Mouse (Mus musculus): ENCODE measurements around the gene Phf6. TPM values are rescaled to one million over a fixed set of nuclear protein-coding genes. Genes with fewer than 3 reads are reported as not detected.
A peak's percentile ranks its signal among the peaks of the same experiment; 100 is the strongest.
"Not testable (repeated sequence)": the region's sequence is repeated elsewhere in the genome, so short reads cannot be mapped to it uniquely, and the experiment has no call there.

The Phf6 gene
- polyA plus RNA-seq, 1 experiment from 2014 or later: 23.4 TPM

GRCm38 (mm10) chrX:52971211-52972006 lies 59.3 kb downstream of the Phf6 start:
- WGBS: 41% methylated on average over 3 of the region's 3 CpGs
- DNase-seq (ENCODE audit: low spot score) (no peak), ATAC-seq (replicated peaks; ENCODE audit: low FRiP score, low read depth) (no peak; the same call in 1 of the 2 replicates)
- no peaks in the 10 kb centered on the region for H3K36me3 ChIP-seq (ENCODE audit: insufficient read depth, low read length)
- no peaks in the 10 kb centered on the region for H3K9me3 ChIP-seq (replicated peaks; ENCODE audit: low read length)
- TF ChIP-seq CTCF (IDR thresholded peaks at IDR 0.05; ENCODE audit: low read depth): no peak
- H3K4me1 ChIP-seq (replicated peaks; ENCODE audit: insufficient read depth, low read length): no peaks in the 10 kb centered on the region
- no peak overlapping the region for H3K9ac ChIP-seq (ENCODE audit: low read depth, low read length)
- H3K27me3 ChIP-seq (ENCODE audit: insufficient read depth, low read length): no peaks in the 10 kb centered on the region
- no peak overlapping the region for H3K4me3 ChIP-seq (replicated peaks; ENCODE audit: low read depth, low read length)
- H3K27ac ChIP-seq: no peak overlapping the region
- H3K4me2 ChIP-seq (ENCODE audit: low read length): no peak overlapping the region

- no peak overlapping the region for H3K4me2 ChIP-seq (ENCODE audit: low read length)
- 69% methylated on average over 1 of the region's 1 CpGs for WGBS
- no peak overlapping the region for H3K4me3 ChIP-seq (replicated peaks; ENCODE audit: low read depth, low read length)
- H3K4me1 ChIP-seq (replicated peaks; ENCODE audit: insufficient read depth, low read length): no peaks in the 10 kb centered on the region
- H3K27ac ChIP-seq: no peak overlapping the region
- DNase-seq (ENCODE audit: low spot score): no peak
- H3K27me3 ChIP-seq (ENCODE audit: insufficient read depth, low read length): no peaks in the 10 kb centered on the region
- no peak overlapping the region for H3K9ac ChIP-seq (ENCODE audit: low read depth, low read length)
- no peaks in the 10 kb centered on the region for H3K36me3 ChIP-seq (ENCODE audit: insufficient read depth, low read length)
- ATAC-seq (replicated peaks; ENCODE audit: low FRiP score, low read depth): no peak
- H3K9me3 ChIP-seq (replicated peaks; ENCODE audit: low read length): no peaks in the 10 kb centered on the region
- TF ChIP-seq CTCF (IDR thresholded peaks at IDR 0.05; ENCODE audit: low read depth): no peak
Measured at GRCm38 (mm10) chrX:52972129-52972528, 60.1 kb downstream of the Phf6 start.

- no peaks in the 10 kb centered on the region for H3K27me3 ChIP-seq (ENCODE audit: insufficient read depth, low read length)
- H3K4me2 ChIP-seq (ENCODE audit: low read length): no peak overlapping the region
- no peak for ATAC-seq (replicated peaks; ENCODE audit: low FRiP score, low read depth)
- no peak for TF ChIP-seq CTCF (IDR thresholded peaks at IDR 0.05; ENCODE audit: low read depth)
- WGBS: 88% methylated on average over 1 of the region's 1 CpGs
- no peaks in the 10 kb centered on the region for H3K36me3 ChIP-seq (ENCODE audit: insufficient read depth, low read length)
- DNase-seq (ENCODE audit: low spot score): no peak
- H3K27ac ChIP-seq: no peak overlapping the region
- H3K9me3 ChIP-seq (replicated peaks; ENCODE audit: low read length): no peaks in the 10 kb centered on the region
- H3K4me3 ChIP-seq (replicated peaks; ENCODE audit: low read depth, low read length): no peak overlapping the region
- no peaks in the 10 kb centered on the region for H3K4me1 ChIP-seq (replicated peaks; ENCODE audit: insufficient read depth, low read length)
- H3K9ac ChIP-seq (ENCODE audit: low read depth, low read length): no peak overlapping the region
Measured at GRCm38 (mm10) chrX:52972680-52973079, 60.6 kb downstream of the Phf6 start.

- H3K36me3 ChIP-seq (ENCODE audit: insufficient read depth, low read length): no peaks in the 10 kb centered on the region
- ATAC-seq (replicated peaks; ENCODE audit: low FRiP score, low read depth): no peak
Measured at GRCm38 (mm10) chrX:52978576-52978975, 66.5 kb downstream of the Phf6 start.

GRCm38 (mm10) chrX:52981378-52981777 lies 69.3 kb downstream of the Phf6 start:
- TF ChIP-seq CTCF (IDR thresholded peaks at IDR 0.05; ENCODE audit: low read depth): no peak
- H3K4me3 ChIP-seq (replicated peaks; ENCODE audit: low read depth, low read length): no peak overlapping the region
- no peaks in the 10 kb centered on the region for H3K4me1 ChIP-seq (replicated peaks; ENCODE audit: insufficient read depth, low read length)
- no peak overlapping the region for H3K4me2 ChIP-seq (ENCODE audit: low read length)
- WGBS: 55% methylated on average over 3 of the region's 3 CpGs
- H3K27me3 ChIP-seq (ENCODE audit: insufficient read depth, low read length): no peaks in the 10 kb centered on the region
- no peaks in the 10 kb centered on the region for H3K9me3 ChIP-seq (replicated peaks; ENCODE audit: low read length)
- H3K27ac ChIP-seq: no peak overlapping the region
- DNase-seq (ENCODE audit: low spot score): peak; percentile 16
- ATAC-seq (replicated peaks; ENCODE audit: low FRiP score, low read depth): 0 out of 2 replicates have a peak, but pooled peaks have one; percentile 61
- no peak overlapping the region for H3K9ac ChIP-seq (ENCODE audit: low read depth, low read length)
- no peaks in the 10 kb centered on the region for H3K36me3 ChIP-seq (ENCODE audit: insufficient read depth, low read length)

More at GRCm38 (mm10) chrX:52978576-52978975, 66.5 kb downstream of the Phf6 start:
- WGBS: 49% methylated on average over 1 of the region's 1 CpGs
- Histone ChIP-seq H3K9ac (ENCODE audit: low read depth, low read length) (no peak overlapping the region), H3K4me2 (ENCODE audit: low read length) (no peak overlapping the region), H3K27ac (no peak overlapping the region), H3K27me3 (ENCODE audit: insufficient read depth, low read length) (no peaks in the 10 kb centered on the region), H3K4me1 (replicated peaks; ENCODE audit: insufficient read depth, low read length) (no peaks in the 10 kb centered on the region), H3K9me3 (replicated peaks; ENCODE audit: low read length) (no peaks in the 10 kb centered on the region), H3K4me3 (replicated peaks; ENCODE audit: low read depth, low read length) (no peak overlapping the region)
- DNase-seq (ENCODE audit: low spot score): no peak
- no peak for TF ChIP-seq CTCF (IDR thresholded peaks at IDR 0.05; ENCODE audit: low read depth)

GRCm38 (mm10) chrX:52987905-52988783 lies 76.1 kb downstream of the Phf6 start, which contains the start of gene Hprt:
Hprt (plus strand) TSS chrX:52988137.
- peak within 1 kb of the TSS; percentile 60 for H3K4me3 ChIP-seq (replicated peaks; ENCODE audit: low read depth, low read length)
- H3K4me2 ChIP-seq (ENCODE audit: low read length): peak within 1 kb of the TSS; percentile 55
- no peaks in the 10 kb centered on the region for H3K9me3 ChIP-seq (replicated peaks; ENCODE audit: low read length)
- 18% methylated on average over 70 of the region's 72 CpGs for WGBS
- H3K36me3 ChIP-seq (ENCODE audit: insufficient read depth, low read length): no peaks in the 10 kb centered on the region
- TF ChIP-seq CTCF (IDR thresholded peaks at IDR 0.05; ENCODE audit: low read depth): no peak
- H3K9ac ChIP-seq (ENCODE audit: low read depth, low read length): peak within 1 kb of the TSS; percentile 81
- H3K27ac ChIP-seq: peak within 1 kb of the TSS; percentile 91
- no peaks in the 10 kb centered on the region for H3K27me3 ChIP-seq (ENCODE audit: insufficient read depth, low read length)
- peak; percentile 94 for ATAC-seq (replicated peaks; ENCODE audit: low FRiP score, low read depth)
- H3K4me1 ChIP-seq (replicated peaks; ENCODE audit: insufficient read depth, low read length): no peaks in the 10 kb centered on the region
- peak; percentile 90 for DNase-seq (ENCODE audit: low spot score)

- not testable (repeated sequence) for H3K9ac ChIP-seq (ENCODE audit: low read depth, low read length); H3K9me3 ChIP-seq (replicated peaks; ENCODE audit: low read length); H3K27me3 ChIP-seq (ENCODE audit: insufficient read depth, low read length); DNase-seq (ENCODE audit: low spot score); ATAC-seq (replicated peaks; ENCODE audit: low FRiP score, low read depth); H3K4me2 ChIP-seq (ENCODE audit: low read length); H3K36me3 ChIP-seq (ENCODE audit: insufficient read depth, low read length); H3K27ac ChIP-seq; H3K4me3 ChIP-seq (replicated peaks; ENCODE audit: low read depth, low read length); H3K4me1 ChIP-seq (replicated peaks; ENCODE audit: insufficient read depth, low read length)
- 80% methylated on average over 5 of the region's 5 CpGs for WGBS
Measured at GRCm38 (mm10) chrX:52994726-52995125, 82.7 kb downstream of the Phf6 start.

Data from kidney, postnatal 0 days (tissue).